Mouse (Mus musculus) Patski (cell line): ENCODE results near the gene Cdhr4. TPM values are rescaled to one million over a fixed set of nuclear protein-coding genes. Genes with fewer than 3 reads are reported as not detected.

Experiments
- ATAC-seq: fragments of 100-300 bp; one replicate; pipeline ENCODE4 v1.8.0; 2021
- CTCF ChIA-PET: fragments of 350-600 bp; sonication (Branson Sonifier 250); formaldehyde crosslinking; loops from one replicate; lab custom pipeline; 2022; ENCODE audit warnings: inconsistent platforms; lab: Charles Lee
- POLR2A ChIA-PET: fragments of 350-600 bp; sonication (Branson Sonifier 250); formaldehyde crosslinking; loops from one replicate; lab custom pipeline; 2022; ENCODE audit warnings: antibody characterized with exemption, inconsistent platforms; lab: Charles Lee
- DNase-seq: peaks from one replicate; pipeline ENCODE4 v3.0.0-alpha.2; 2011; ENCODE audit warnings: low read depth, low spot score
- H3K27me3 ChIP-seq: fragments of 371-371 bp; one replicate; pipeline ENCODE4 v1.5.1; 2021
- CTCF ChIP-seq: fragments of 100-300 bp; IDR thresholded peaks from one replicate; pipeline ENCODE4 v1.5.1; 2021
- in situ Hi-C: fragments of 300-500 bp; cut with MboI; formaldehyde crosslinking; loops from 3 replicates; pipeline ENCODE4 v1.11.1; 2018; ENCODE audit warnings: low pct_unique_long_range_greater_than_20kb, mixed read lengths
- polyA plus RNA-seq: library from polyadenylated mRNA; unstranded; gene quantifications from one replicate; pipeline ENCODE4 v1.2.3, GENCODE M21; 2021

Gene Cdhr4
- polyA plus RNA-seq, 1 experiment from 2014 or later = not detected

DNA sequence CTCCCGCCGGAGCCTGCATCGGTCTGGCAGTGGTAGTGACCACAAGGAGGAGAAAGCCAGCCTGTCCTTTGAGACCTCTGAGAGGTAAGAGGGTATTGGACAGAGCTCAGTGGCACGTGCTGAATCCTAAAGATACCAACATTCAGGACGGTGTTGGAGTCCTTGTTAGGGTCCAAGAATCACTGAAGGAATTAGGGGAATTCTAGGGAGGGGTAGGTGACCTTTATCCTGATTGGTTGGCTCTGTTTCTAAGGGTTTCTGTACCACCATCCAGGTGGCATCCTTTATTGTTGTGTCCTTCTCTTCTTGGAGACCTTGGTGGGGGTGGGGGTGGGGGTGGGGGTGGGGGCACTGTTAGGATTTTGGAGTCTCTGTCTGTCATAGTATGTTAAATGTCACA is 39.8 kb downstream of the Cdhr4 start:
- in situ Hi-C loops = no loop called here
- CTCF ChIA-PET = no interaction called here
- TF ChIP-seq CTCF = no peak
- no peak for DNase-seq
- POLR2A ChIA-PET = no interaction called here
- ATAC-seq = no peak
- H3K27me3 ChIP-seq = no peaks in the 10 kb centered on the region

DNA sequence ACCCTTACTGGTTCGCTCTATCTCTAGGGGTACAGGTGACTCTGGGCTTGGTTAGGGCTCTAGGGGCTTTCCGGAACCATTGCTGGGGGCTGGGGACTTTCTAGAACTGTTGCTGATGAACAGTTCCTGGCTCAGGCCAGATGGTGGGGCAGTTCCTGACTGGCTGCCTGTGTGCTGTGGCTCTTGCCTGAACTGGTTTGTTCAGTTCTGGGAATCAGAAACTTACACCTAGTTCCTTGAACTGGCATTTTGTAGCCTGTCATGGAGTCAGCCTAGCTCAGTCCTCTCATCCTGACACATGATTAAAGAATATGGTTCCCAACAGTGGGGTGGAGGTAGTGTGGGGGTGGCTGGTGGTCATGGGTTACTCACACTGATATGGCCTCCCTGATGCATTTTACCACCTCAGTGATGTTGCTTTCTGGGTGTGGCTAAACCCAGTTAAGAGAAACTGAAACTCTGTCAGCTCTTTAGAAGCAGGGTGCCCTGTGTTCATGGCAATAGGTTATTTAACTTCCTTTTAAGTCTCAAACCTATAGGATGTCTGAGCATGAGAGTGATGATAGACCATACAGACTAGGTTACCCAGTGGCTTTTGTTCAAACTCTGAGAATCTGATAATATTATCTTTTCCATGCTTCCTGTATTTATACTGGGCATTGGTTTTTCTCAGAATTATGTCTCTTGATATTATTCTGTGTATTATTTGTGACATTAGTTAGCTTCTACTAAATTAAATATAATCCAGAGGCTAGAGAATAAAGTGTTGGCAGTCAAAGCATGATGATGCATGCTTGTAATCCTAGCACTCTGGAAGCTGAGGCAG is 43.2 kb downstream of the Cdhr4 start:
- POLR2A ChIA-PET = no interaction called here
- CTCF ChIA-PET = interaction anchor here (1.0 to 1.4 kb wide), 2 partner anchors 18 to 131 kb away, joined by 3 to 4 read pairs; partner anchors contain the start of gene Amigo3
- no peaks in the 10 kb centered on the region for H3K27me3 ChIP-seq
- in situ Hi-C loops = no loop called here
- no peak for DNase-seq
- no peak for TF ChIP-seq CTCF
- ATAC-seq = no peak

DNA sequence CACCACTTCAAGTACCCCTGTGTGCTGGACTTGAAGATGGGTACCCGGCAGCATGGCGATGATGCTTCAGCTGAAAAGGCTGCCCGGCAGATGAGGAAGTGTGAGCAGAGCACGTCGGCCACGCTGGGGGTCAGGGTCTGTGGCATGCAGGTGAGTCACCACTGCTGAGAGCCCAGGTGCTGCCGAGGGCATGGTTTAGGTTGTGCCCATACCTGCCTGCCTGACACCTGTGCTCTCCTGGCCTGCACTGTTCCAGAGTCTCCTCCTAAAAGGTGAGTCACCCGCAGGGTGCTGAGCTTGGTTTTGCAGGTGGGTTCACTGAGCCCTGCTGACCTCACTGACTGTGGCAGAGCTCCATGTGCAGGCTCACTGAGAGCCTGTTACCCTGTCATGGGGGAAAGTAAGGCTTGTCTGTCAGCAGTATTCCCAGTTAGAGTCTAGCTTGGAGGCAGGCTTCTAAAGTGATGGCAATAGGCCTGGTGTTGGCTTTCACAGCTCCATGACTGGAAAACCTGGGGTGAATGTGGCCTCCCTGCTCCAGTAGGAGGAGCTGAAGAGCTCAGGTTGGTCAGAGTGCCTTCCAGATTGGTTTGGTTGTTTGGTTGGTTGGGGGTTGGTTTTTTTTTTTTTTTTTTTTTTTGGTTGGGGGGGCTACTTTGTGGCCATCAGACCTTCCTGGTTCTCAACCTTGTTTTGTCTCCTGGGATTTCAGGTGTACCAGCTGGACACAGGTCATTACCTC is 52.6 kb downstream of the Cdhr4 start:
- no peak for ATAC-seq
- no peaks in the 10 kb centered on the region for H3K27me3 ChIP-seq
- no peak for DNase-seq
- no peak for TF ChIP-seq CTCF
- CTCF ChIA-PET = interaction anchor here (1.2 to 1.5 kb wide), 2 partner anchors 8 to 140 kb away, joined by 3 to 4 read pairs; no protein-coding TSS in a partner anchor
- in situ Hi-C loops = no loop called here
- POLR2A ChIA-PET = interaction anchor here (0.5 kb wide), 1 partner anchor 231 kb away, joined by 3 read pairs; no protein-coding TSS in a partner anchor

DNA sequence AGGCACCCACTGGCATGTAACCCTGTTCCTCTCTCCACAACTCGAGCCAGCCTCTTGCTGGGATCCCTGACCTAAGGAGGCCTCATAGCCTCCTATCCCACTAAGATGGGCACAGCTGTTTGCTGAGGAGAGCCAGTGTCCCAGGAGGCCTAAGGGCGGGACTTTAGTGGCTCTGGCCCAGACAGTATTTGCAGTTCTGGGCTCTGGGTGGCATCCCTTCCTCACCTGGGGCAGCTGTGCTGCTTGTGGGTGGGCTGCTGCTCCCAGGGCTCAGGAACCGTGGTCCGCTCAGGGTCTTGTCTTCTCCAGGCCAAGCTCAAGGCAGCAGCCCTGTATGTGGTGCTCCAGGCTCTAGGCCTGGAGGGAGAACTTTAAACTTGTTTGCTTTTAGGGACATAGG is 54.3 kb downstream of the Cdhr4 start:
- ChIA-PET CTCF (interaction anchor here (1.4 to 1.5 kb wide), 2 partner anchors 9 to 34 kb away, joined by 3 read pairs; no protein-coding TSS in a partner anchor), POLR2A (no interaction called here)

DNA sequence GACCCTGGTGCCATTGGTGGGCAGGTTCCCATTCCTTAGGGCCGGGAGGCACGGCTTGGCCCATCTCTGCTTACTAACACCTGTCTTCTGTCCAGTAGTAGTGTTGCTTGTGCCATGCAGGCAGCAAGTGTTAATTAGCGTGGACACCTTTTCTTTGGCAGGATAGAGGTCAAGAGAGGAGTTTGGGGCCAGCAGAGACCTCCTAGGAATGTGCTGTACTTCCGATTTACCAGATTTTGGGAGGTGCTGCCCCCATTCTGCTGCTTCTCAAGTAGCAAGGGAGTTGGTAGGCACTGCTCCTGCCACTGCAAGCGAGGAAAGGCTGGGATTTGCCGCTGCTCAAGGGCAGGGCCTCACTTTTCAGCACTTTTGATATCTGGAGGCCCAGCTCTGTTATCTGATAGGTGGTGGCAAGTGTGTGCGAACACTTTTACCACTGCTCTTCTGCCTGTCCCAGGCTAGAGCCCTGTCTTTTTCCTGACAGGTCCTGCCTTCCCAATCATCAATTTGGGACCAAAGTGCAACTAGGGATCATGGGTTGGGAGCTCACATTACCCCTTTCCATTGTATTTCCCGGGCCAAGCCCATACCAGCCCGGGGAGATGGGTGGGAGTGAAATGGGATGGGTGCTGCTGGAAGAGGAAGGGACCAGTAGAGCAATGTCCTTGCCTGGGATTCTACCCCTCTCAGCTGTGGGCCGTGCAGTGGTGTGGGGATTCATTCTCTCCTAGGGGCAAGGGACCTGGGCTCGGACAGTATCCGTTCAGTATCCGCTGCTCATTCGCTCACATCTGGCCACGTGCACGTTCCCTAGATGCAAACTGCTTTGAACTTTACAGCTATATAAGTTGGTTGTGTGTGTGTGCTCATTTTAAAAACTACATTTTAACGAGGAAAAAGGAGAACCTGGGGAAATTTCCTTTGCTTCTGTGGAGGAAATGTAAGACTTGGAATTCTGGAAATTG is 55.6 kb downstream of the Cdhr4 start:
- ATAC-seq = no peak
- ChIA-PET POLR2A (no interaction called here), CTCF (interaction anchor here (0.9 to 1.3 kb wide), 2 partner anchors 8 to 20 kb away, joined by 3 read pairs; no protein-coding TSS in a partner anchor)
- TF ChIP-seq CTCF = no peak
- in situ Hi-C loops = no loop called here
- DNase-seq = no peak
- H3K27me3 ChIP-seq = no peaks in the 10 kb centered on the region

More for the DNA sequence above, 54.3 kb downstream of the Cdhr4 start:
- H3K27me3 ChIP-seq = no peaks in the 10 kb centered on the region
- DNase-seq = no peak
- in situ Hi-C loops = no loop called here
- TF ChIP-seq CTCF = no peak
- no peak for ATAC-seq

DNA sequence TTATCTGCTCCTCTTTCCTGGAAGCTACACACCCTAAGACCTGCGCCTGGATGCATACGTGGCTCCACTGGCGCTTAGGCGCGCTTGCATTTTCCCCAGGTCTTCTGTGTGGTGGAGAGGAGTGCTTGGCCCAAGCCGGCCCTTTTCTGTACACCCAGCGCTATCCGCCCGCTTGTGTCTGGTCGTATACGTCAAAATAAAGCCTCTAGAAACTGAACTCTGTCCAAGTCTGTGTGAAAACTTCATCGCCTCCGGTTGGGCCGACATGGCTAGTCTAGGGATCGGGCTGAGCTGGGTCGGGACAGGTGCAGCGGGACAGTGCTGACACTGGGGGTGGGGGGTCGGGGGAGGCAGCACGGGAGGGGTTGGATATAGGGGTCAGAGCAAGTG is 56.3 kb downstream of the Cdhr4 start:
- in situ Hi-C loops = no loop called here
- DNase-seq (no peak), ATAC-seq (no peak)
- no peaks in the 10 kb centered on the region for H3K27me3 ChIP-seq
- POLR2A ChIA-PET = no interaction called here
- CTCF ChIA-PET = interaction anchor here (0.9 to 1.3 kb wide), 2 partner anchors 9 to 19 kb away, joined by 3 read pairs; no protein-coding TSS in a partner anchor
- TF ChIP-seq CTCF = no peak

DNA sequence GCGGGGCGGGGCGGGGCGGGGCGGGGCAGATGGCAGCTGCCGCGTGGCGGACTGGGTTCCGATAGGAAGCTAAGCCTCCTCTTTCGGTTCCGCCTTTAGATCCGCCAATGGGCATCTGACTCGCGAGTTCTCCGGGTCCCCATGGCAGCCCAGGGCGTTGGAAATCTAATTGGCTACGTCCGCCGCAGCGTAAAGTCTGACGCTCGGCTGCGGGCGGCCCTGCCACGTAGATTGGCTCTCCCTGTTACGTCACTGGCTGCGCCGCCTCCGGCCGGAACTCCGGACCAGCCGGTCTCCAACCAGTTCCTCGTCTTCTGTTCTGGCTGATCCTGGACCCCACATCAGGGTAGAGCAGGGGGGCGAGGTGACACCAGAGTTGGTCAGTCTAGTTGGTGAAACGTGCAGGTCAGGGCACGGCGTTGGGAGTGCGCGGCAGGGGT is 56.7 kb downstream of the Cdhr4 start, which contains the start of gene Gmppb:
Gene Gmppb, plus strand, starts transcription at position 227 of the 440 bp plus-strand sequence.
- no peak for TF ChIP-seq CTCF
- ChIA-PET CTCF (interaction anchor here (0.9 to 2.8 kb wide), 3 partner anchors 10 to 86 kb away, joined by 3 to 10 read pairs (median 3); no protein-coding TSS in a partner anchor), POLR2A (no interaction called here)
- no peaks in the 10 kb centered on the region for H3K27me3 ChIP-seq
- in situ Hi-C loops = no loop called here
- peak; percentile 92 for ATAC-seq
- peak; percentile 77 for DNase-seq

Other genes with a start within 250 kb of the Cdhr4 start
- gene Rbm5, start 221.5 kb upstream of the Cdhr4 start, polyA plus RNA-seq = 113 TPM
- gene Rbm6, start 119.3 kb upstream of the Cdhr4 start, polyA plus RNA-seq = 54.2 TPM
- 13.4 TPM for gene Mon1a, start 104.3 kb upstream of the Cdhr4 start, polyA plus RNA-seq
- gene Mst1r, start 85.6 kb upstream of the Cdhr4 start, polyA plus RNA-seq = 0.12 TPM
- gene Actl11, start 64.0 kb upstream of the Cdhr4 start, polyA plus RNA-seq = not detected
- gene Camkv, start 56.8 kb upstream of the Cdhr4 start, polyA plus RNA-seq = 0.05 TPM
- gene Traip, start 42.4 kb upstream of the Cdhr4 start, polyA plus RNA-seq = 7.3 TPM
- 18.8 TPM for gene Uba7, start 17.0 kb upstream of the Cdhr4 start, polyA plus RNA-seq
- gene Gm20661, start 9.4 kb upstream of the Cdhr4 start, polyA plus RNA-seq = not detected
- gene Inka1, start 6.6 kb upstream of the Cdhr4 start, polyA plus RNA-seq = 0.24 TPM
- gene Gm20662, start 3.9 kb downstream of the Cdhr4 start, polyA plus RNA-seq = not detected
- gene Ip6k1, start 10.0 kb downstream of the Cdhr4 start, polyA plus RNA-seq = 83.8 TPM
- 19.3 TPM for gene Gmppb, start 56.7 kb downstream of the Cdhr4 start, polyA plus RNA-seq
- 2.9 TPM for gene Amigo3, start 60.7 kb downstream of the Cdhr4 start, polyA plus RNA-seq
- gene Mst1, start 87.9 kb downstream of the Cdhr4 start, polyA plus RNA-seq = 0.14 TPM
- gene Rnf123, start 90.8 kb downstream of the Cdhr4 start, polyA plus RNA-seq = 52.2 TPM
- gene Apeh, start 102.1 kb downstream of the Cdhr4 start, polyA plus RNA-seq = 93.3 TPM
- 0.08 TPM for gene Bsn, start 197.9 kb downstream of the Cdhr4 start, polyA plus RNA-seq